Mouse (Mus musculus) spleen, postnatal 14 days (tissue): ENCODE measurements around the gene Eci3.

ENCODE experiments used
- DNase-seq, 2 experiments: peaks; one replicate each; pipeline ENCODE4 v3.0.0; 2021 to 2022; ENCODE audit warnings: low spot score in 2 of 2

Eci3 gene

DNA sequence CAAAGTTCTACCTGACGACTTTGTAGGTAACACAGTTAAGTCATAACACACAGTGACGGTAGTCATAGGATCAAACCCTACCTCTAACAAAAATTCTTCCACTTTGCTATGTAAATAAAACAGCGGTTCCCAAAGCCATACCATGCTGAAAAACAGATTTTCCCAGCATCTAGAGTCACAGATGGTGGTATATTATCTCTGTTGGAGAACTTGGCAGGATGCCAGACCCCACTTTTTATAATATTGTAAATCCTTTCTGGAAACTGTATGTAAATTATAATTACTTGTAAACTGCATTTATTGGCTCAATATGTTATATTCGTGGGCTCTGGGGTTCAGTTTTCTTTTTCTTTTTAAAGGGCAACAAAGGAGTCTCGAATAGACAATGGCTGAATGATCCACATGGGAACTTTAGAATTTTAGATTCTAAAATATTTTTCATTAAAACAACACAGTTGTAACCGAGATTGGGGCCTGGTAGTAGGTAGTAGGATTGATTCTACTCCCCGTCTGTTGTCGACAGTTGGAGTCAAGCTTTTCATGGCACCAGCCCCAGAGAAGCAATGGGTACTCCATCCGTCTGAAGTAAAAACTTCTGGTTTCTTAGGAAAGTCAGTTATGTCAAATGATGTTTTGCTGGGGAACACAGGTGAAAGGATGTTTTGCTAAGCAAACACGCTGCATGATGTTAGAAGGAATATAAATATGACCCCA, 28.5 kb downstream of the Eci3 start:
- no peak for DNase-seq

- no peak for DNase-seq
These were observed 39.4 kb downstream of the Eci3 start, which contains the start of the genes Fam217a and 4933417A18Rik for GRCm38 (mm10) chr13:34924210-34924609. Gene Fam217a (minus strand): TSS chr13:34924310. Gene 4933417A18Rik (plus strand): TSS chr13:34924409.

DNA sequence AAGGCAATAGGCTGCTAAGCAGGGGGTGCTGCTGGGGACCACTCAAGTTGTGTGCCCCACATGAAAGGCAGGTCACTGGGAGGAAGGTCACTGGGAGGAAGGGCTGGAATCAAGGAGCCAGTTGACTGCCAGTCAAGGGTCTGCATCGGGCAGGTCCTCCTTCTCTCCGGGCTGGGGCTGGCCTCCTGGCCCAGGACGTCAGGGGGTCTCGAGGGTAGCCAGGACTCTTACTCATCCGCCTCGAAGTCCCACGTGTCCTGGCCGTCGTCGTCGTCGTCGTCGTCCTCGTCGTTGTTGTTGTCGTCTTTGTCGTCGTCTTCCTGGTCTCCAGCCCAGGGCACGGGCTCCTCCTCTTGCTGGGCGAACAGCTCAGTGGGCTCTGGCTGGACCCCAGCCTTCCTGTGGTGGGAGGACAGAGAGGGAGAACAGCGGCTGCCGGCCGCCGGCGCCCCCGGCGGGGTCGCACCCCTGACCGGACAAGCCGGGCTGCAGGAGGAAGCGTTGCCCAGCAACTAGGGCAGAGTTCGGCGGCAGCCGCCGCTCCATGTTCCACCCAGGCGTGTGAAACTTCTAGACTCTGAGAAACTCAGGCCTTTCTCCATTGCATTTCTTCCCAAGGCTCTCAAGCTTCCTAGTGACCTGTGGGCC, 47.0 kb downstream of the Eci3 start:
- no peak for DNase-seq

GRCm38 (mm10) chr13:34914614-34915013, 49.0 kb downstream of the Eci3 start:
- DNase-seq = no peak
